Mouse (Mus musculus) right cerebral cortex, postnatal 10 days (tissue): Measurements from ENCODE around the gene Cfap54.

Experiments used
- DNase-seq, 2 experiments: peaks; one replicate each; pipeline ENCODE4 v3.0.0; 2021; ENCODE audit warnings: low spot score in 2 of 2

Gene Cfap54

GRCm38 (mm10) chr10:92782691-92783090 is 298.7 kb downstream of the Cfap54 start:
- DNase-seq: no peak

DNA sequence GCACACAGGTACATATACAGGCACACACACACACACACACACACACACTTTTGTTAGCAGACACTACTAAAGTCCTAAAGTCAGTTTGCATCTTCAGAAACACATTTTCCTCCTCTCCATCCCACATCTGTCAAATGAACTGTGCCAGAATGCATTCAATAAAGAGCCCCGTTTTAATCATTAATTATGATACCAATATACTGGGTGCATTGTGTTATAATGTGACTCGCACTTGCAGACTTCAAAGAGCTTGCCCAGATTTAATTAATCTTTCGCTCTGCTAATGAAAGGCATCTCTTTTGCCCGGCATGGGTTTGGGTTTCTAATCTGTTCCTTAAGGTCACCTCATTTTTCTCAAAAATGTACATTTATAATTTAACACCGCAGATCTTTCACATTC is 327.1 kb downstream of the Cfap54 start:
- no peak for DNase-seq

DNA sequence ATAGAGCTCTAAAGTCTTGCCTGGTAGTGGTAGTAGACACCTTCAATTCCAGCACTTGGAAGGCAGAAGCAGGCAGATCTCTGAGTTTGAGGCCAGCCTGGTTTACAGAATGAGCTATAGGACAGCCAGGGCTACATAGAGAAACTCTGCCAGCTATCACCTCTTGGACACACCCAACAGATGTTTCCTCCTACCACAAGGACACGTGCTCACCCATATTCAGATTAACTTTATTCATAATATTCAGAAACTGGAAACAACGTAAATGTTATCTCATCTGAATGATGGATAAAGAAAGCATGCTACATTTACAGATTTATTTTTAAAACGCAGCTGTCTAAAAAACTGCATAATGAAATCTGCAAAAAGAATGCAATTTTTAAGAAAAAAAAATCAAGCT is 351.1 kb downstream of the Cfap54 start:
- no peak for DNase-seq

- DNase-seq: no peak
These were observed 352.7 kb downstream of the Cfap54 start for GRCm38 (mm10) chr10:92728723-92729122.
